Mouse (Mus musculus) hindbrain, embryonic 11.5 days (tissue): Measurements from ENCODE around the gene Tinf2. TPM values are rescaled to one million over a fixed set of nuclear protein-coding genes. Genes with fewer than 3 reads are reported as not detected.
A peak's percentile ranks its signal among the peaks of the same experiment; 100 is the strongest.

Experiments
- ATAC-seq: fragments of 200-750 bp; cut with Nextera tagmentation; 2 replicates; pipeline ENCODE4 v1.8.0; 2017; ENCODE audit warnings: mild to moderate bottlenecking, moderate TSS enrichment, moderate library complexity; ENCODE audit not compliant: low FRiP score
- DNase-seq: peaks from one replicate; pipeline ENCODE4 v3.0.0-alpha.2; 2015; ENCODE audit warnings: low spot score
- H3K27ac ChIP-seq: fragments of 300-500 bp; sonication (generic); 2 replicates; pipeline ENCODE4 v1.5.1; 2014; ENCODE audit warnings: mild to moderate bottlenecking, low read depth, low read length
- H3K27me3 ChIP-seq: fragments of 300-500 bp; sonication (generic); 2 replicates; pipeline ENCODE4 v1.6.1; 2014; ENCODE audit warnings: mild to moderate bottlenecking, low read length, moderate library complexity, mixed read lengths; ENCODE audit not compliant: control insufficient read depth, insufficient read depth
- H3K36me3 ChIP-seq: fragments of 300-500 bp; sonication (generic); 2 replicates; pipeline ENCODE4 v1.6.1; 2014; ENCODE audit warnings: mild to moderate bottlenecking, low read length, moderate library complexity, mixed read lengths; ENCODE audit not compliant: control insufficient read depth, insufficient read depth
- H3K4me1 ChIP-seq: fragments of 300-500 bp; sonication (generic); replicated peaks from 2 replicates; pipeline ENCODE4 v1.6.1; 2014; ENCODE audit warnings: low read length, mixed read lengths; ENCODE audit not compliant: control insufficient read depth, insufficient read depth
- H3K4me2 ChIP-seq: fragments of 300-500 bp; sonication (generic); replicated peaks from 2 replicates; pipeline ENCODE4 v1.6.1; 2014; ENCODE audit warnings: mild to moderate bottlenecking, low read depth, low read length
- H3K4me3 ChIP-seq: fragments of 300-500 bp; sonication (generic); 2 replicates; pipeline ENCODE4 v1.5.1; 2014; ENCODE audit warnings: low read depth, low read length
- H3K9ac ChIP-seq: fragments of 300-500 bp; sonication (generic); 2 replicates; pipeline ENCODE4 v1.6.1; 2014; ENCODE audit warnings: low read depth, low read length
- H3K9me3 ChIP-seq: fragments of 300-500 bp; sonication (generic); 2 replicates; pipeline ENCODE4 v1.6.1; 2016; ENCODE audit warnings: low read length; ENCODE audit not compliant: control insufficient read depth
- WGBS: fragments of 180-500 bp; shearing (Covaris S2); extraction: QIAGEN DNeasy Blood & Tissue Kit; methylation state at CpG from one replicate; pipeline ENCODE4 v1.1.7; 2014; 5-methylcytosine and 5-hydroxymethylcytosine counted together
- polyA plus RNA-seq: library from polyadenylated mRNA; unstranded; fragments of >200 nt; fragmentation: Nextera tagmentation; extraction: Ambion mirVana; gene quantifications from 2 replicates; pipeline ENCODE4 v1.2.1, GENCODE M21; 2014

Tinf2 gene
- polyA plus RNA-seq, 1 experiment from 2014 or later: 52.7 TPM

GRCm38 (mm10) chr14:55682118-55682493 is 486 bp upstream of the Tinf2 start:
- Histone ChIP-seq H3K9me3 (no peaks in the 10 kb centered on the region), H3K4me3 (peak overlapping the region; percentile 74), H3K4me1 (no peaks in the 10 kb centered on the region), H3K27me3 (no peaks in the 10 kb centered on the region), H3K4me2 (peak overlapping the region; percentile 40), H3K9ac (peak overlapping the region; percentile 45), H3K27ac (no peak overlapping the region), H3K36me3 (peaks cover under 1% of the 10 kb centered on the region; the same call in 1 of the 2 replicates)
- DNase-seq: no peak
- 12% methylated on average over 3 of the region's 3 CpGs for WGBS
- ATAC-seq: peak; percentile 70

GRCm38 (mm10) chr14:55677615-55678014 is 4.0 kb downstream of the Tinf2 start:
- Histone ChIP-seq H3K4me2 (no peak overlapping the region), H3K27ac (no peak overlapping the region), H3K4me3 (no peak overlapping the region), H3K36me3 (peaks cover 3% of the 10 kb centered on the region; the same call in 1 of the 2 replicates), H3K9ac (no peak overlapping the region), H3K9me3 (no peaks in the 10 kb centered on the region), H3K4me1 (no peaks in the 10 kb centered on the region), H3K27me3 (no peaks in the 10 kb centered on the region)
- DNase-seq: no peak
- 85% methylated on average over 4 of the region's 4 CpGs for WGBS
- ATAC-seq: no peak

GRCm38 (mm10) chr14:55672741-55673060 is 8.9 kb downstream of the Tinf2 start:
- no peak overlapping the region for H3K27ac ChIP-seq
- WGBS: 82% methylated on average over 7 of the region's 7 CpGs
- peak overlapping the region; percentile 90 for H3K4me2 ChIP-seq
- peak overlapping the region; percentile 75 for H3K4me3 ChIP-seq
- no peaks in the 10 kb centered on the region for H3K27me3 ChIP-seq
- H3K9me3 ChIP-seq: no peaks in the 10 kb centered on the region
- ATAC-seq (no peak), DNase-seq (no peak)
- H3K9ac ChIP-seq: peak overlapping the region; percentile 71
- H3K36me3 ChIP-seq: peaks cover 3% of the 10 kb centered on the region; the same call in 1 of the 2 replicates
- H3K4me1 ChIP-seq: peaks cover 6% of the 10 kb centered on the region; the same call in 1 of the 2 replicates

GRCm38 (mm10) chr14:55671833-55672740 is 9.5 kb downstream of the Tinf2 start, which contains the start of the genes Gmpr2 and Nedd8:
Gene Gmpr2, plus strand, starts transcription at chr14:55671941.
Gene Nedd8, minus strand, starts transcription at chr14:55672124.
- DNase-seq (peak; percentile 87), ATAC-seq (peak; percentile 98)
- under 1% methylated on average over 38 of the region's 38 CpGs for WGBS
- Histone ChIP-seq H3K36me3 (peaks cover 3% of the 10 kb centered on the region; the same call in 1 of the 2 replicates), H3K4me1 (peaks cover 6% of the 10 kb centered on the region; the same call in 1 of the 2 replicates), H3K4me2 (peak within 1 kb of the TSS; percentile 90), H3K9ac (peak within 1 kb of the TSS; percentile 71), H3K27ac (peak within 1 kb of the TSS; percentile 82), H3K27me3 (no peaks in the 10 kb centered on the region), H3K9me3 (no peaks in the 10 kb centered on the region), H3K4me3 (peak within 1 kb of the TSS; percentile 75)

- no peaks in the 10 kb centered on the region for H3K27me3 ChIP-seq
- peak overlapping the region; percentile 75 for H3K4me3 ChIP-seq
- H3K9ac ChIP-seq: peak overlapping the region; percentile 71
- ATAC-seq (peak; percentile 74), DNase-seq (no peak)
- no peaks in the 10 kb centered on the region for H3K36me3 ChIP-seq
- H3K9me3 ChIP-seq: no peaks in the 10 kb centered on the region
- WGBS: under 1% methylated on average over 12 of the region's 12 CpGs
- peaks cover 6% of the 10 kb centered on the region; the same call in 1 of the 2 replicates for H3K4me1 ChIP-seq
- H3K4me2 ChIP-seq: peak overlapping the region; percentile 90
- peak overlapping the region; percentile 82 for H3K27ac ChIP-seq
These were observed 10.2 kb downstream of the Tinf2 start for GRCm38 (mm10) chr14:55671486-55671832.

GRCm38 (mm10) chr14:55660636-55661035 is 21.0 kb downstream of the Tinf2 start:
- no peaks in the 10 kb centered on the region; the same call in 1 of the 2 replicates for H3K36me3 ChIP-seq
- H3K27ac ChIP-seq: 0 out of 2 replicates have a peak overlapping the region, but pooled peaks have one; percentile 6
- H3K4me3 ChIP-seq: peak overlapping the region; percentile 37; the same call in 1 of the 2 replicates
- H3K9me3 ChIP-seq: no peaks in the 10 kb centered on the region
- H3K4me1 ChIP-seq: no peaks in the 10 kb centered on the region
- no peaks in the 10 kb centered on the region for H3K27me3 ChIP-seq
- no peak for DNase-seq
- WGBS: 50% methylated on average over 2 of the region's 2 CpGs
- H3K4me2 ChIP-seq: no peak overlapping the region
- ATAC-seq: peak; percentile 36
- no peak overlapping the region for H3K9ac ChIP-seq

- Histone ChIP-seq H3K27ac (0 out of 2 replicates have a peak within 1 kb of the TSS, but pooled peaks have one; percentile 6), H3K27me3 (no peaks in the 10 kb centered on the region), H3K4me2 (peak within 1 kb of the TSS; percentile 43), H3K9me3 (no peaks in the 10 kb centered on the region), H3K36me3 (no peaks in the 10 kb centered on the region; the same call in 1 of the 2 replicates), H3K4me3 (peak within 1 kb of the TSS; percentile 37), H3K4me1 (no peaks in the 10 kb centered on the region), H3K9ac (peak within 1 kb of the TSS; percentile 44)
- peak; percentile 89 for ATAC-seq
- DNase-seq: peak; percentile 86
- WGBS: under 1% methylated on average over 39 of the region's 39 CpGs
These were observed 21.6 kb downstream of the Tinf2 start, which contains the start of gene Mdp1 for GRCm38 (mm10) chr14:55659960-55660573. Gene Mdp1, minus strand, starts transcription at chr14:55660508.

- H3K9ac ChIP-seq: no peak overlapping the region
- no peaks in the 10 kb centered on the region for H3K9me3 ChIP-seq
- WGBS: 89% methylated on average over 5 of the region's 5 CpGs
- no peaks in the 10 kb centered on the region for H3K4me1 ChIP-seq
- H3K4me2 ChIP-seq: no peak overlapping the region
- no peak for DNase-seq
- ATAC-seq: no peak
- H3K36me3 ChIP-seq: no peaks in the 10 kb centered on the region; the same call in 1 of the 2 replicates
- H3K4me3 ChIP-seq: no peak overlapping the region
- H3K27me3 ChIP-seq: no peaks in the 10 kb centered on the region
- no peak overlapping the region for H3K27ac ChIP-seq
These were observed 23.6 kb downstream of the Tinf2 start for GRCm38 (mm10) chr14:55658011-55658410.
